Mouse (Mus musculus): ENCODE data around the gene Nop16.

Nop16 gene

DNA sequence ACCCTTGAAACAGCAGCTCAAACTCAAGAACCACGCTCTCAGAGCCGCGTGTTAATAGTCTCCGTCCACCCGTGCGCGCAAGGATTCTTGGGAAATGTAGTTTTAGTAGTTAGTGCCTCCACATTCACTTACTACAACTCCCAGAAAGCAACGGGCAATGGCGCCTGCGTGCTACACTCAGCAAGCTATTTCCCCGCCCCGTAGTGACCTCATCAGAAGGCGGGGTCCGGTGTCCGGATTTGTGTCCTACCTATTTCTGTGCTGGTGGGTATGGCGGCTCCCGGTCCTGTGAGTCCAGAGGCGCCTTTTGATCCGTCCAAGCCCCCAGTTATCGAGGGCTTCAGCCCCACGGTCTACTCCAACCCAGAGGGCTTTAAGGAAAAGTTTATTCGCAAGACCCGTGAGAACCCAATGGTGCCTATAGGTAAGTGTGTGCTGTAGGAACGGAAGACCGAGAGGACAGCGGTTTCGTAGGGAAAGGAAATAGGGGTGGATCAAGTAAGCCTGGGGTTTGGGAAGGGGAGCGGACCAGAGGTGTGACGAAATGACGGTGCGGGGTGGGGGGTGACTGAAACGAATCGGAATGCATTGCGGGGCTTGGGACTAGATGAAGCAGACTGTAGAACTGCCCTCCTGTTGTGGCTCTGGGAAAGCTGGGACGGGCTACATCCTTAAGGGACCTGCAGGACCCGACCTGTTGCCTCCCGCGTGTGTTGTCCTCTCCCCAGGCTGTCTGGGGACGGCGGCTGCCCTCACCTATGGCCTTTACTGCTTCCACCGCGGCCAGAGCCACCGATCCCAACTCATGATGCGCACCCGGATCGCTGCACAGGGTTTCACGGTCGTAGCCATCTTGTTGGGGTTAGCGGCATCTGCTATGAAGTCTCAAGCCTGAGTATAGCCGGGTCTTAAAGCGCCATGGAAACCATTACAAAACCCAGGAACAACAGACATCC lies at the start of gene Nop16, which contains the start of gene Higd2a:
Nop16 (minus strand) TSS at position 95 of the 956 bp plus-strand sequence.
Higd2a (plus strand) TSS at position 212 of the 956 bp plus-strand sequence.
- CTCF ChIA-PET, result interaction anchor here (0.5 to 1.7 kb wide), 9 partner anchors 10 to 127 kb away, joined by 3 to 7 read pairs (median 3); partner anchors contain the start of genes Faf2 (in 2 of the 4), 4833439L19Rik (in 1 of the 4) and Arl10 (in 1 of the 4)

DNA sequence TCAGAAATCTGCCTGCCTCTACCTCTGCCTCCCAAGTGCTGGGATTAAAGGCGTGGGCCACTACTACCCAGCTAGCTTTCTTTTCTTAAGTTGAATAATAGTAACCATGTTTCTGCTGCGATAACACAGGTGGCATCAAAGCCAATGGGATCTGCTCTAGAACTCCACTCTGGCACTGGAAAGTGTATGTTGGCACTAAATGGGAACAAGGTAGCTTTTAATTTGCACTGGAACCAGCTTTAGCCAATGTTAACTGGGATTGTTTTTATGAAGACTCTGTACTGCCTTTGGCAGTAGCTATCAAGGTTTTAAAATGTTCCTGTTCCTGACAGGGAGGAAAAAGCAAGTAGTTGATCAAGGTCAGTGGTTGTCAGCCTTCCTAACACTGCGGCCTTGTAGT lies 45.1 kb upstream of the Nop16 start:
- CTCF ChIA-PET, result interaction anchor here in 2 of 4 experiments (0.6 to 1.5 kb wide), 2 partner anchors 79 to 262 kb away, joined by 3 read pairs; no protein-coding TSS in a partner anchor

More for the DNA sequence above, at the start of gene Nop16, which contains the start of gene Higd2a:
- POLR2A ChIA-PET, result interaction anchor here (0.5 to 5.3 kb wide), 69 partner anchors 10 to 599 kb away, joined by 3 to 82 read pairs (median 5); partner anchors contain the start of genes Arl10 (in 3 of the 4), Cltb (in 3 of the 4), 4833439L19Rik (in 2 of the 4) and Faf2 (in 2 of the 4)

DNA sequence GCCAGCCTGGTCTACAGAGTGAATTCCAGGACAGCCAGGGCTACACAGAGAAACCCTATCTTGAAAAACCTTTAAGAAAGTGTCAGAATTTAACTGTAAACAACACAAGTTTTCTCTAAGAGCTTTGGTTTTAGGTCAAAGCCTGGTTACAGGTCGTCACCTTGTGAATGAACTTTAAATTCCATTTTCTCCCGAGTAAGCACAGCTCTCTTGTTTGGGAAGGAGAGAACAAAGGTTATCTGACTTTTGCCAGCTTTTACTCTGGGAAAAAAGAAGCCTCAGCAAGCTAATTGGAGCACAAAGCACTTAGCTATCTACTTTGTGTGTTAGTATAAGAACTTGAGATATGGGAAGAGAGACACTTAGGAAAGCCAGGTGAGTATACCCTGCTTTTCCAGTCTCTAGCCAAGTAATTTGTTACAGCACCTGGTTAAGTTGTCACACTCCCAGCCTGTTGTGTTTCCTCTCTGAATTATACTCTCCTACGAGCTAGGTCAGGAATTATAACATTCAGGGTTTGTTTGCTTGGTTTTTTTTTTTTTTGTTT lies 42.9 kb upstream of the Nop16 start:
- CTCF ChIA-PET, result interaction anchor here in 2 of 4 experiments (0.6 to 1.3 kb wide), 3 partner anchors 11 to 30 kb away, joined by 3 to 6 read pairs (median 5); partner anchors contain the start of gene Faf2 (in 1 of the 2)
- POLR2A ChIA-PET, result interaction anchor here (0.5 to 3.8 kb wide), 17 partner anchors 7 to 1291 kb away, joined by 3 to 18 read pairs (median 5); partner anchors contain the start of genes Higd2a (in 2 of the 4), Nop16 (in 2 of the 4), Arl10 (in 1 of the 4) and Faf2 (in 1 of the 4)

More for the DNA sequence above, 45.1 kb upstream of the Nop16 start:
- POLR2A ChIA-PET, result interaction anchor here in 3 of 4 experiments (0.7 to 3.8 kb wide), 7 partner anchors 11 to 229 kb away, joined by 3 to 18 read pairs (median 3); partner anchors contain the start of genes Arl10 (in 1 of the 3) and Higd2a (in 1 of the 3)

DNA sequence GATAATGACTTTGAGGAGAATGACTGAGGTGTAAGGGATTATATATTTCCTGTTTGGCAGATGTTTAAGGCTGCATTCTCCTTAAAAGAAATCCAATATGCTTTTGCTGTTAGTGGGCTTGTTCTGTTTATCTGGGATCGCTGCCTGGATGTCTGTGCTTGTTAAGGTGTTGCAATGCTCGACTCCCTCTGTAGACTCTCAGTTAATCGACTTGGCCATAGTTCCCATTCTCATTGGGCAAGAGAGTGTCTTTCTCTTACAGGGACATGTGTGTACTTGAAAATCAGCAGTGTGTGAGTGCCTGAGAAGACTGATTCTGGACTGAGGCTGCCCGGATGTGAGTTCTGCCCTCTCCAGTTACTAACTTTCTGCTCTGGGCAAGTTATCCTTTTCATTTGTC lies 39.2 kb upstream of the Nop16 start:
- ChIA-PET CTCF (no interaction called here), POLR2A (interaction anchor here in 2 of 4 experiments (1.5 to 2.6 kb wide), 2 partner anchors 12 to 20 kb away, joined by 3 to 10 read pairs; no protein-coding TSS in a partner anchor)

DNA sequence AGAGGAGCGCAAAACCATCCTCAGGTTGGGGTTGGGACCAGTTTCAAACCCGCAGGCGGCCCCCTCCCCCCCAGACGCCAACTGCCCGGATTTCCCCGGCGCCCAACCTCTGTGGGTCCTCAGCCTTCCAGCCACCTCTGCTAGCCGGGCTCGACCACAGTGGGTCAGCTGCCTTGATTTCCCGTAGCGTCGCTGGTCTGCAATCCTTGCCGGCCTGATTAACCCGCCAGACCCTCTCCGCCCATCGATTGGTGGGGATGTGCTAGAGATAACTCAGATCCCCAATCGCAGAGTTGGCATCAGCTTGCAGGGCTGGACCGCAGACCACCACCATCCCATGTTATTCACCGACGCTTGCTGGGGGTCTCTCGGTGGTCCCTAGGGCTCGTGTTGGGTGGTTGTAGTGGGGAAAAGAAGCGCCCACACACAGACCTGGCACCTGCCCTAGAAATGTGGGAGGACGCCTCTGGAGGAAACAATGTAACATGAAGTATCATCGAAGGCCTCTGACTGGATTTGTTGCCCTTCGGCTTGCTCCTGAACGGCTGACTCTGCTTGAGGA lies 32.2 kb upstream of the Nop16 start:
- CTCF ChIA-PET, result interaction anchor here (0.6 to 1.5 kb wide), 14 partner anchors 11 to 541 kb away, joined by 3 to 8 read pairs (median 3); partner anchors contain the start of genes Higd2a (in 2 of the 4), Nop16 (in 2 of the 4), 4833439L19Rik (in 1 of the 4) and Arl10 (in 1 of the 4)
- POLR2A ChIA-PET, result interaction anchor here in 2 of 4 experiments (0.9 to 2.5 kb wide), 21 partner anchors 10 to 165 kb away, joined by 3 to 16 read pairs (median 5); partner anchors contain the start of genes Higd2a (in 2 of the 2), Nop16 (in 2 of the 2), Arl10 (in 1 of the 2) and Cltb (in 1 of the 2)

DNA sequence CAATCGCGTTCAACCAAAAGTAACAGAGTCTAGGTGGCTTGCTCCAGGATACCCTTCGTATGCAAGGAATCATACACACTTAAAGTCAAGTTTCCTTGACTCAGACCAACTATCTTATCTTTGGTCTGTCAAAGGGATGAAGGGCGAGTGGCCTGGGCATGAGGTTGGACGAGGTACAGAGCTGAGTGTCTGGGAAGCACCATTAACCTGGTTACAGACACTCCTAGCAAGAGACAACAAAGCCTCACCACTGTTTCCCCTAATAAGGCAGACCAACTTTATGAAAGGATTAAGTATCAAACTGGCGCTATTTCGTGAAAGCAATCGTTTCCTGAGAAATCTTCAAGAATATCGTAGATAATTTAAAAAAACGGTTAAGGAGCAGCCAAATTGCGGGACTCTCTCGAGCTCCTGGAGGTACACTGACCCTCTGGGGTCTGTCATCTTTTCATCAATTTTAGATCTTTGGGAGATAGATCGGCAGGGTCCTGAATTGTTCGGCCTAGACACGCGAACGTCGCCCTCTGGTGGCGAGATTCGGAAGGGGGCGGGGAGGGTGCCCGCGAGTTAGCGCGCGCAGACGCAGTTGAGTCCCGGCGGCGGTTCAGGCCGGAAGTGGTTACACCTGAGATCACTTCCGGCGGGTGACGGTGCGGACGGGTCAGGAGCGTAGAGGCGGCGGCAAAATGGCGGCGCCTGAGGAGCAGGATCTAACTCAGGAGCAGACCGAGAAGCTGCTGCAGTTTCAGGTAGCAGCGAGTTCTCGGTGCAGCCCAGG lies 31.5 kb upstream of the Nop16 start, which contains the start of gene Faf2:
Faf2 (plus strand) TSS at position 630 of the 778 bp plus-strand sequence.
- POLR2A ChIA-PET, result interaction anchor here in 2 of 4 experiments (0.7 to 2.5 kb wide), 24 partner anchors 10 to 164 kb away, joined by 3 to 16 read pairs (median 4); partner anchors contain the start of genes Higd2a (in 2 of the 2), Nop16 (in 2 of the 2), Arl10 (in 1 of the 2) and Cltb (in 1 of the 2)
- CTCF ChIA-PET, result interaction anchor here (0.5 to 1.5 kb wide), 15 partner anchors 10 to 540 kb away, joined by 3 to 13 read pairs (median 3); partner anchors contain the start of genes Higd2a (in 2 of the 4), Nop16 (in 2 of the 4), 4833439L19Rik (in 1 of the 4) and Arl10 (in 1 of the 4)

DNA sequence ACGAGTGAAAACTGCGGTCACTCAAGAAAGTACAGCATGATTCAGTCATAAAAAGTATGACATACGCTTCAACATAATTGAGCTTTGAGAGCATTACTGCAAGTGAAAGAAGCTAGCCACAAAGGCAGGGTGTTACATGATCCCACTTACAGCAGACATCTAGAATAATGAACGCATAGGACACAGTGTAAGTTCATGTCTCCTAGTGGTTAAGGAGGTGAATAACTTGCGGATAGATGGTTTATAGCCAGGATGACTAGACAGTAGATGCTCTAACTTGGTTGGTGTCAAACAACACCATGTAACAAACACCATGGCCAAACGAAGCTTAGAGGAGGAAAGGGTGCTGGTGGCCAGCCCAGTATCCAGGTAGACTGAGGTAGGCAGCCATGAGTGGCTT lies 27.1 kb upstream of the Nop16 start:
- POLR2A ChIA-PET, result interaction anchor here in 3 of 4 experiments (0.5 to 3.6 kb wide), 18 partner anchors 9 to 699 kb away, joined by 3 to 25 read pairs (median 6); partner anchors contain the start of genes Higd2a (in 2 of the 3), Nop16 (in 2 of the 3) and Arl10 (in 1 of the 3)
- CTCF ChIA-PET, result interaction anchor here in 2 of 4 experiments (0.6 to 1.9 kb wide), 7 partner anchors 9 to 1580 kb away, joined by 3 to 7 read pairs (median 3); no protein-coding TSS in a partner anchor

DNA sequence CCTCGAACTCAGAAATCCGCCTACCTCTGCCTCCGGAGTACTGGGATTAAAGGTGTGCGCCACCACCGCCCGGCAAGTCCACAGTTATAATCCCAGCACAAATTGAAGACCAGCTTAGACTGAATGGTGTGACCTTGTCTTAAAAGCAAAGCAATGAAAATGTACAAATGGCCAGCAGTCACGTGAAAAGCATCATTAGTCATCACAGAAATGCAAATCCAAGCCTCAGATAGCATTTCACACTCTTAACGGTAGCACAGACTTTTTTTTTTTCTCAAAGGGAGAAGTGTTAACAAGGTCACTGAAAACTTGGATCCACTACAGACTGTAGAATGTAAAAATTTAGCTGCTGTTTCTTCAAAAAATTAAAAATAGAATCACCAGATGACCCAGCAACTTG lies 26.4 kb upstream of the Nop16 start:
- POLR2A ChIA-PET, result interaction anchor here in 2 of 4 experiments (0.6 to 3.6 kb wide), 19 partner anchors 8 to 306 kb away, joined by 3 to 25 read pairs (median 6); partner anchors contain the start of genes Higd2a (in 2 of the 2), Nop16 (in 2 of the 2), 4833439L19Rik (in 1 of the 2) and Arl10 (in 1 of the 2)

DNA sequence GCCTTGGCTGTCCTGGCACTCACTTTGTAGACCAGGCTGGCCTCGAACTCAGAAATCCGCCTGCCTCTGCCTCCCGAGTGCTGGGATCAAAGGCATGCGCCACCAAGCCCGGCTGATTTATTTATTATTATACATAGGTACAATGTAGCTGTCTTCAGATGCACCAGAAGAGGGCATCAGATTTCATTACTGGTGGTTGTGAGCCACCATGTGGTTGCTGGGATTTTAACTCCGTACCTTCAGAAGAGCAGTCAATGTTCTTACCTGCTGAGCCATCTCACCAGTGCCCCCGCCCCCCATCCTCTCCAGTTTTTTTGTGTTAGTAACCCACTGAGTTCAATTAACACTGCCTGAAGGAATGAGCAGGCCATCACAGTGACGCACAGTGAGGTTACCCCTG lies 23.3 kb upstream of the Nop16 start:
- CTCF ChIA-PET, result interaction anchor here in 2 of 4 experiments (0.5 to 1.5 kb wide), 9 partner anchors 13 to 1335 kb away, joined by 3 to 4 read pairs (median 3); partner anchors contain the start of genes Cplx2 (in 1 of the 2), Higd2a (in 1 of the 2) and Nop16 (in 1 of the 2)
- POLR2A ChIA-PET, result interaction anchor here in 3 of 4 experiments (0.6 to 1.7 kb wide), 9 partner anchors 8 to 176 kb away, joined by 3 to 6 read pairs (median 4); partner anchors contain the start of genes Higd2a (in 2 of the 3), Nop16 (in 2 of the 3), Simc1 (in 1 of the 3) and Tspan17 (in 1 of the 3)

More for the DNA sequence above, 26.4 kb upstream of the Nop16 start:
- CTCF ChIA-PET, result interaction anchor here in 3 of 4 experiments (0.5 to 1.9 kb wide), 6 partner anchors 8 to 1155 kb away, joined by 3 to 15 read pairs (median 4); no protein-coding TSS in a partner anchor

DNA sequence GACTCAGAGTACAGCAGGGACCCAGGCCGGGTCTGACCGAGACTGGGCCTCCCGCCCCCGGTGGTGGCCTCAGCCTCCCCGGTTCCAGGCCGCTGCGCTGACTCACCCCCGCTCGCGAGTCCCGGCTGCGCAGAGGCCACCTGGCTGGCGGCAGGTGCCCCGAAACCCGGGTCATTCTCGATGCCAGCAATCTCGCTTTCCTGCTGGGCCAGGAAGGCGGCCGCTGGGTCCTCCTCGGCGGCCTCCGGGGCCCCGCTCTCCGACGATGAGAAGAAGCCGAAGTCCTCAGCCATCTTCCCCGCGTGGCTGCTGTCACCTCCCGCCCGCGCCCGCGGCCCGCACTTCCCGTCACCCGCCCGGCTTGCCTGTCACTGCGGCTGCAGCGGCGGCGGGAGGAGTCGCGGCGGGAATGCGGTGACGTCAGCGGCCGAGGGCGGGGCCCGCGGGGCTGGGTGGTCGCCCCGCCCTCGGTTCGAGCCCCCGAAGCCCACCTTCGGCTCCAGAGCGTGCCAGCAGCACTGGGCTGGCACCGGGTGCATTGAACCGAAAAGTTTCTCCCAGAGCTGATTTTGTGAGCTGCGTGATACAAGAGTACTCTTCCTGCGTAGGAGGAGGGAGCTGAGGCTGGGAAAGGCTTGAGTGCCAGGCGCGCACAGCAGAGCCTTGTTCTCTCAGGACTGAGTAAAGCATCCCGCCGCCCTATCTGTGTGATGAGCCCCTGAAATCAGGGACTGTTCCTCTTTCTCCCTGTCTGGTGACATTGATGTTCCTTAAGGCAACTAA lies 21.3 kb upstream of the Nop16 start, which contains the start of gene Cltb:
Cltb (minus strand) TSS at position 373 of the 783 bp plus-strand sequence.
- ChIA-PET POLR2A (interaction anchor here in 3 of 4 experiments (0.5 to 4.8 kb wide), 23 partner anchors 8 to 926 kb away, joined by 3 to 53 read pairs (median 4); partner anchors contain the start of genes Higd2a (in 3 of the 3), Nop16 (in 3 of the 3), Faf2 (in 2 of the 3) and Simc1 (in 2 of the 3)), CTCF (interaction anchor here (0.5 to 0.8 kb wide), 4 partner anchors 10 to 1777 kb away, joined by 3 to 10 read pairs (median 5); partner anchors contain the start of gene Faf2 (in 1 of the 4))

DNA sequence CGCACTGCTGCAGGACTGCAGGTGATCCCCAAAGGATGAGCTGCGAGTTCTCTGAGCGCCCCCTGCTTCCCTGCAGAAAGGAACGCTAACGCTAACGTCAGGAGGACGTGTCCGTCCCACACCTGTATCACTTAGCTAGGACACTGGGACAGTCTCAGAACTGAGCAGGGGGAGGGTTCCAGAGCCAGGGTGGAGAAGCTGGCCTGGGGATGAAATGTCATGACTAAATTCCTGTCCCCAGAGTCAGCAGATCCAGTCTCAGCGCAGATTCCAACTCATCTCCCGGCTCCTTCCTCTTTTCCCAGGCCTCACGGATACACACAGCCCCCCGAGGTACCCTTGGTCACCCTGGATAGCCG lies 20.7 kb upstream of the Nop16 start:
- ChIA-PET POLR2A (interaction anchor here in 3 of 4 experiments (0.5 to 4.8 kb wide), 12 partner anchors 8 to 395 kb away, joined by 3 to 53 read pairs (median 6); partner anchors contain the start of genes Higd2a (in 2 of the 3), Nop16 (in 2 of the 3), Simc1 (in 2 of the 3) and Arl10 (in 1 of the 3)), CTCF (interaction anchor here in 1 of 4 experiments (0.6 kb wide), 1 partner anchor 153 kb away, joined by 3 read pairs; no protein-coding TSS in a partner anchor)

DNA sequence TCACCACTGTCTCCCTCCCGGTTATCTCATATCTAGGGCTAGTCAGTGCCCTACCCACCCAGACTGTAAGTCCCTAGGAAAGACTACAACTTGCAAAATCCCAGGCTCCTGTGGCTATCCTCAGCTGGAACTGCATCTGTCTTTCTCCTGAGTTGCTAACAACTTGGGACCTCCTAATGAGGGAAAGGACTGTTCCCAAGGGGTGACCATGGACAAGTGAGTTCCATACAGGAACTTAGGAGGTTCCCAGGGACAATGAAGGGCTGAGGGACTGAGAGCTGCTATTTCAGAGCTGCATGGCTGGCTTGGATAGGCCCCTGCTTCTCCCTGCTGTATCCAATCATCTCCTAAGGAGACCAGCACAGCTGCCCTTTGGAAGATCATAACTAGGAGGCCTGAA lies 19.4 kb upstream of the Nop16 start:
- POLR2A ChIA-PET, result interaction anchor here in 3 of 4 experiments (0.6 to 4.8 kb wide), 30 partner anchors 9 to 372 kb away, joined by 3 to 53 read pairs (median 4); partner anchors contain the start of genes Higd2a (in 3 of the 3), Nop16 (in 3 of the 3), Faf2 (in 2 of the 3) and Arl10 (in 1 of the 3)
- CTCF ChIA-PET, result interaction anchor here in 3 of 4 experiments (0.6 to 1.7 kb wide), 12 partner anchors 9 to 496 kb away, joined by 3 to 8 read pairs (median 3); partner anchors contain the start of genes 4833439L19Rik (in 1 of the 3), Faf2 (in 1 of the 3), Higd2a (in 1 of the 3) and Nop16 (in 1 of the 3)

DNA sequence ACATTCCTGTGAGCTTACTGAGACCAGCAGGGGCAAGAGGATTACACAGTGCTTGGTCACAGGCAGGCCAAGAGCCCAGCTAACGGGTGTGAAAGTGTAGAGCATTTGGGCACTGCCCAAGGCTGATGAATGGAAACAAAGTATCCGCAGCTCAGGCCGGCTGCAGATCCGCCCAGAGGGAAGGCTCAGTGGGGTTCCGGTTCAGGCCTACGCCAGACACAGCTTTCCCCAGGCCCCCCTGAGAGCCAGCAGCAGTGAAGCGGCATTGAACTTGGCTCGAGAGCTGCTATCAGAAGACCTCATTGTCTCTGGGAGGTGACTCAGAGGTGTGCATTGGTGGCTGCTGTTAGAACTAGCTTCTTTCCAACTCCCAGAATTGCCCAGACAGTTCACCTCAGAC lies 18.8 kb upstream of the Nop16 start:
- ChIA-PET CTCF (interaction anchor here in 3 of 4 experiments (0.6 to 1.7 kb wide), 9 partner anchors 8 to 1657 kb away, joined by 3 to 8 read pairs (median 5); partner anchors contain the start of genes 4833439L19Rik (in 1 of the 3), Faf2 (in 1 of the 3), Higd2a (in 1 of the 3) and Nop16 (in 1 of the 3)), POLR2A (interaction anchor here in 3 of 4 experiments (0.5 to 4.8 kb wide), 40 partner anchors 8 to 371 kb away, joined by 3 to 53 read pairs (median 4); partner anchors contain the start of genes Higd2a (in 3 of the 3), Nop16 (in 3 of the 3), Faf2 (in 2 of the 3) and Arl10 (in 1 of the 3))
